Mouse (Mus musculus) A20 (cell line): ENCODE measurements around the gene Bcl2l1.

Experiments used
- DNase-seq: peaks from one replicate; pipeline ENCODE4 v3.0.0-alpha.2; 2011; ENCODE audit warnings: low read depth, low spot score

Bcl2l1 gene

DNA sequence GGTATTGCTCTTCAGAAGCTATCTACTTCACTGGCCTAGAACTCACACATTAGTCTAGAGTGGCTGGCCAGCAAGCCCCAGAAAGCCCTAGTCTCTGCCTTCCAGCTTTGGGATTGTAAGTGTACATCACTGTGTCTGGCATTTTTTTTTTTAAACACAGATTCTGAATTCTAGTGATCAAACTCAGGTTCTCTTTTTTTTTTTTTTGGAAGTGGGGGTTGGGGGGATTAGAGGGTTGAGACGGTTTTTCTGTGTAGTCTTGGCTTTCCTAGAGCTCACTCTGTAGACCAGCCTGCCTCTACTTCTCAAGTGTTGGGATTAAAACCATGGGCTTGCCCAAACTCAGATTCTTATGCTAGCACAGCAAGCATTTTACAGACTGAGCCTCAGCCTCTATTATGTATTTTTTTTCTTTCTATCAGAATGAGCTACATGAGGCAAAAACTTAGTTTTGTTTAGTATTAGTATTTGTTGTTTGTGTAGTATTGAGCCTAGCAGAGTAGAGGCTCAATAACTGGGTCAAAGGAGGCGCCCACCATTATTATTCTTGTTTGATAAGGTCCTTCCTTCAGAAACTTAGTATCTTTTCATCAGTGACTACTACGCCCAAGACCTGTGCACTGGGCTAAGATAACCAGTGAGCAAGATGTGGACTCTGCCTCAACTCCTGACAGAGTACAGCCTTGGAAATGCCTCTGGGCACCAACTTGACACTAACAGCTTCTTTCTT, 6.9 kb downstream of the Bcl2l1 start:
- DNase-seq = peak; percentile 24

DNA sequence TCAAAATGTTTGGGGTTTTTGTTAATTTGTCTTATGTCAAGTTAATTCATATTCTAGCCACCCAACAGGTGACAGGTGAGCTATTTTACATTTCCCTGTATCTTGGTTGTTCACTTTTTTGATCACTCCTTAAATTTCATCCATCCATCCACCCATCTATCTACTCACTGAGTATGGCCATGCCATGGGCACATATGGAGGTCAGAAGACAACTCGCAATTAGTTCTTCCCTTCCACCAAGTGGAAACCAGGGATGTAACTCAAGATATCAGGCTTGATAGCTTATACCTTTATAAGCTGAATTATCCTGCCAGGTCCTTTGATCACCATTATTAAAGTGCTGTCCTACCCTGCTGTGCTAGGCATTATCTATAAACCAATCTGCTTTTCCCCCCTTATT, 7.8 kb downstream of the Bcl2l1 start:
- DNase-seq = peak; percentile 22

DNA sequence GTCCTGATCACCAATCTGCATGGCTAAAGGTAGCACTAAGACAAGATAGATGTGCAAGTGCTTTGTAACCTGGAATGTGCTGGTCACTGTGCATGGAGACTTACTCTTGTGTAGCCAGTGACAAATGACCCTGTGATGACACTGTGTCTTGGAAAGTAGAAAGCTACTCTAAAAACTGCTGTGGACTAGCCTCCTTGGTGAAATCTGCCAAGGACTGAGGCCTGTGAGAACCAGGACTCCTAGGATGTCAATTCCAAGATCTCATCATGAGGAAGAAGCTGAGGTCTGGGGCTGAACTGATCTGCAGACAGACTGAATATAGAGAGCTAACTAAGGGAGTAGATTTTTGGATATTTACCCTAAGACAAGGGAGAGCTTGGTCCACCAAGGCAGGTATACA, 10.0 kb downstream of the Bcl2l1 start:
- DNase-seq = peak; percentile 7

DNA sequence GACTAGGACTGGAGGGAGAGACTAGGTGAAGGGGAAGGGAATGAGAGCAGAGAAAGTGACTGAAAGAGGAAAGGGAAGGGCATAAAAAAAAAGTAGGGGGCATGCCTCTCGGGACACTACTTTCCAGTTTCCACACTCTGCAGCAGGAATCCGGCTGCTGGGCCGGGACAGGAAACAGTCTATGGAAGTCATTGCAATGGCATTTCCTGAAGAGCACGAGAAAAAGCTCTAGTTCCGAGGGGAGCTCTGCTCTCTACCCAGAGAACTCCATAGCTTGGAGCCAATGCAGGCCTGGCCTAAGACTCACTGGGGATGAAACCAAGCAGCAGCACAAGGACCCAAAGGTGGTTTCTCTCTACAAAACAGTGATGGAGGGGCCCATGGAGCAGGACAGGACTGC, 10.5 kb downstream of the Bcl2l1 start:
- peak; percentile 5 for DNase-seq

DNA sequence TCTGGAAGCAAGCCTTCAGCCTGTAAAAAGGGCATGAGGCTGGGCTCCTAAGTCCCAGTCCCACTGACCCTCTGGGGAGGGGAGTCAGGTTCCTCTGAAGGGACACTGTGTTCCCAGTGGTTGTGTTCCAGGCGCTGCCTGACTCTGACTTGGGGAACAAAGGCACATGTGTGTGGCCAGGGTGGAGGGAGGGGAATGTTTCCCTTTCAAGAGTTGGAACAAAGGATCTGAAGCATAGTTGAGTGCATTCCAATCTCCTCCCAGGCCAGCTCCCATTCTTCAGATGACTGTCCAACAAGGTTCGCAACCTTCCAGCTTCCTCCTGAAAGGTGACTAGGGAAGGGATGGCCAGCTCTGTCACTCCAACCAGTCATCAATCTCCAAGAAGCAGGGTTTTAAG, 11.2 kb downstream of the Bcl2l1 start:
- DNase-seq = peak; percentile 6

DNA sequence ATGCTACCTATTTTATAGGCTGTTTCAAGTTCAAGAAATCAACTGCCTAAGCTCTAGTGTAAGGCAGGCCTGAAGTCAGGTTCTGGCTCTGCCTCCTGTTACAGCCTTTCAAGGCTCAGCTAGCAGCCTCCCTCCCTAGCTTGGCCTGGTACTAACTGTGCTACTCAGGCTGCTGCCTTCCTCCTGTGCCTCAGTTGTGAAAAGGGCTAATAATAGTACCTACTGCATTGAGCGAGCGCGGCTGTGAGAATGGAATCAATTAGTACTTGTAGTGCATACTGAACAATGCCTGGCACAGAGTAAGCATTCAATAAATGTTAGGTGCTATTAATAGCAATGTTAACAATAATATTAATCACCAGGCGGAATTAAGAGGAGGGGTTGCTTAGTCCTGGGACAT, 11.6 kb downstream of the Bcl2l1 start:
- peak; percentile 22 for DNase-seq

DNA sequence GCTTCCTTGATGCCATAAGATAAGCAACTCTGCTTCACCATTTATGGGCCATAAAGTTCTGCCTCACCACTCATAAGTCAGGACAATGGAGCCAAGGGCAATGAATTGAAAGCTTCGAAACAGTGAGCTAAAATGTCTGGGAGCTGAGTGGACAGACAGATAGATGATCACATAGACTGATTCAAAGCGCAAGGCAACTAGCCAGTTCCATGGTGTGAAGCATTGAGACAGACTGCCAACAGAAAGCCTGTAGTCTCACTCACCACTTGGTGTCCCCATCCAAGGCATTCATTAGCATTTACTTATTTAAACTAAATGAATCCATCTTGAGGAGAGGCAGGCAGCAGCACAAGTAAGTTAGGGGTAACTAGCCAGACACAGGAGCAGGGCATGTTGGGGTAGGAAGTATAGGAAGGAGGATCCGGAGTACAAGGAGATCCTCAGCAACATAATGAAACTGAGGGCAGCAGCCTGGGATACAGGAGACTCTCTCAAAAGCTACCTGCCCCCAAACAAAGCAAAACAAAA, 12.4 kb downstream of the Bcl2l1 start:
- no peak for DNase-seq

DNA sequence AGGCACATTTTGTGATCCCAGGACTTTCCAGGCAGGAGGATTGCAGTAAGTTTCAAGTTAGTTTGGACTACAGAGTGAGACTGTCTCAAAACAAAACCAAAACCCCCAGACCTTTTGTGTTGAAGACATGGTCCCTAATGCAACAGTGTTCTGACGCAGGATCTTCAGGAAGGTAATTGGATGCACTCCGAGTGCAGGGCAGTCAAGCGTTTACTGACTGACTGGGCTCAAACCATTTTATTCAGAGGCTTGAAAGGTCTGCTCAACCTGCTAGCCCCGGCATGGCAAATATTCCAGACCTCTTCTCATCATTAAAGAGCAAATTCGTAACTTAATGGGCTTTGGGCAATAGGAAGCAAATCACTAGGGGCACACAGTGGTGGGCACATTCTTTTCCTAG, 12.8 kb downstream of the Bcl2l1 start:
- no peak for DNase-seq

DNA sequence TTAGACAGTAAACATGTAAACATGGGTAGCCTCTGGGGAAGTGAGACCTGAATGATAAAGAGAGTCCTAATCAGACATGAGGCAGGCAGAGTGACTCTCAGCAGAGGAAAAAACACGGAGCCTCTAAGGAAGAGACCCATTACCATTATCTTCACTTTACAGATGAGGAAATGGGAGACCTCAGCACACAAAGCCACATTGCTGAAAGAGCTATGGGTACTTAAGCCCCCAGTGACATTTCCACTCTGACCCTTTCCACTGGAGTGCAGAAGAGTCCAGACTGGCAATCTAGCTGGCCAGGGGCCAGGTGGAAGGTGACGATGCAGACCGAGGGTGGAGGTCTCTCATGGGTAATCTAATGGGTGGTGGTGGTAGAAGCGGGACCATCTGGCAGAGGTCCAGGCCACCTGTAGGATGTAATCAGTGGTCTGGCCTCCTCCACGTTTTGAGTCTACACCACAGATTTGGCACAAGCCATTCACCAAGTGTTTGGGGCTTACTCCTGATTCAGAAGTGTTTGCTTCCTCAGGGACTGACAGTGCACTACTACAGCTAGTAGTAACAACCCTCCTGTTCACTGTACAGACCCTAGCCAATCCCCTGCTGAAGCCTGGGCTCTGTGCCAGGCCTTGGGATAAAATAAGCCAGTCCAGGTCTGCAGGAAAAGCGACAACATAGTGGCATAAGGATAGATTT, 13.8 kb downstream of the Bcl2l1 start:
- no peak for DNase-seq

DNA sequence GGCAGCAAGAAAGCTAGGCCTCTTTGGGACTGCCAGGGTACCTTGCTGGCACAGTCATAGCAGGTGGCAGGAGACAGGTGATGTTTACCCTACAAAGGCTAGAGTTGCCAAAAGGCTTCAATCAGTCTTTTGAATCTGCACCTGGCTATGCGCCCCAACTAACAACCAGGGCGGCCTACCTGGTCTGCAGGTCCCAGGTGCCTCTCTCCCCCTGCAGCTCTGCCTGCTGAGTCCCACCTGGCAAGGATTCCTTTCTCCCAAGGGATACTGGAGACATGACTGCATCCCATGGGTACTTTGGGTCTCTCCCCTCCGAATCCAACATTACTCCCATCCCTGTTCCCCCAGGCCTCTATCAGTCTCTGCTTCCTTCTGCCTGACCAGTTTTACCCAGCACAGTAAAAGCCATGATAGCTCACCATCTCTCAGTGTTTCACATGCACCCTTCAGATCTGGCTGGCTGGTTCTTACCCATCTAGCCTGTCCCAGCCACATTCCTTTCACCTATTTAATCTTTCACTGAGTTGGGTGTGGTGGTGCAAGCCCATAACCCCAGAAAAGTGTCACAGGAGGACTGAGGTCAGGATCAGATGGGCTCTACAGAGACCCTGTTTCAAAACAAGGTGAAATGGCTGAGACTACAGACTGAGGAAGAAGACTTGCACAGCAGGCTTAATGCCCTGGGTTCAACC, 14.7 kb downstream of the Bcl2l1 start:
- DNase-seq = no peak

DNA sequence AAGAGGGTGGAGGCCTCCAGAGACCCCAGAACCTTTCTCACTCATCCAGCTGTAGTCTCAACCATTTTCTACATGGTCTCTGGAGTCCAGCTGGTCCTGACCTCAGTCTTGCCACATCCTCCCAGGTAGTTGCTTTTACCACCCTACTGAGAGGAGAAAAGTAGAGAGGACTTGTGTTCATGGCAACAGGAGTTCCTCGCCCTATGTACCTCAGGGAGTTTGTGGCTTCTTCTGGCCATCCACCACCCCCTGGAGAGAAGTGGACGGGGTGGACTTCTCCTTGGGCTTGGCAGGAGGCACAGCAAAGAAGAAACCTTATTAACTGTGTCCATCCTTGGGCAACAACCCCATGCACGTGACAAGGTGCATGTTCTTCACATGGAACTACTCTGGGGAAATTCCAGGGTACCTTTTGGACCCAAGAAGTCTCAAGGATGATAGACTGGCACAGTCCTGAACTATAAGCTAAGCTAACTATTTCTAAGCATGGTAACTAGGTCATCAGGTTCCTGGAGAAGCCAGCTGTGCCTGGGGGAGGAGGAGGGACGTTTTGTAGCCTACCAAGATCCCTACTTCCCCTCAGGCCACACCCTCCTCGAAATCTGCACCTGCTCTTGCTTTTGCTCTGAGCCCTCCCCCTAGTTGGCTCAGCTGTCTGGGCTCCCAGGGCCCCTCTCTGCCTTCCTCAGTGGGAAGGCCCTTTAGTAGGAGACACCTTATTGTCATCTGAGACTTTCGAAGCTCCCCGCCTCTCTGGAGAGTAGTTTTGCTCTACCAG, 15.5 kb downstream of the Bcl2l1 start:
- DNase-seq = peak; percentile 77

DNA sequence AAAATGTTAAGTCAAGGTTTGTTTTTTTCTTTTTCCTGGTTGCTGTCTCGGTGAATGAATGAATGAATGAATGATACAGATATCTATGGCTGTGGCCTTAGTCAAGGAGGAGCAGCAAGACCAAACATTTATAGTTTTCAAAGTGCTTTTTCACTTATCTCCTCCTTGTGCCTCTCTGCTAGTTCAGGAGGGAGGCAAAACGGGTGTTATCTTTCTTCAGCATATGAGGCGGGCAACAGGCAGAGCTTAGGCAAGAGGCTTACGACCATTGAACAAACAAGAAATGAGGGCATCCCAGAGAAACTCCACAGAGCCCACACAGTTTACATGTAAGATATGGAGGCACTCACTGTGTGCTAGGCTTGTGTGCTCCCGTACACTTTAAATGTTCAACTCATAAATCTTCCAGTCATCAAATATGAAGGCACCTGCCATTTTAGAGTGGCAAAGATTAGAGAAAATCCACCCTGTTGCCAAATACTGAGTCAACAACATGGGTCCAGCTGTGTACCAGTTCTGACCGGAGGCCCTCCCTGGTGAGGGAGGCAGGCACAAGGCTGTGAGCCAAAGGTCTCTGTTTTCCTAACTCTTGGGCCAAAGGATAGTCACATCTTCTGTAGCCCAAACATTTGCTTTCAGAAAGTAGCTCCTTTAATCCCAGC, 17.2 kb downstream of the Bcl2l1 start:
- DNase-seq = no peak

DNA sequence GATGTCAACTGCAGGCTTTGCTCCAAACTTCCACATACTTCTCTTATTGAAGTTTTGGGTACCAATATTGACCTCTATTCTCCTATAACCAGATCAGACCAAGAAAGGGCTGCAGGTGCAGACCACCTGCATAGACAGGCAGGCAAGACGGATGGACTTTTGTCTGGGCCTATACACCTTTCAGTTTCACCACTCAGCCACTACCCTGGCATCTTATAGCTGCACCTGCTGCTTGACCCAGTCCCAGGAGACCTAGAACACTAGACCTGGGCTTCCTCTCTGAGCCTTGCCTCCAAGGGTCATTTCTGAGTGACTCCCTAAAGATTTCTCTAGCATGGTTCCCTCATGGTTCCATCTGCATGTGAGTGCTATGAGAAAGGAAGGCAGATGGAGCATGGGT, 18.3 kb downstream of the Bcl2l1 start:
- DNase-seq = peak; percentile 65

DNA sequence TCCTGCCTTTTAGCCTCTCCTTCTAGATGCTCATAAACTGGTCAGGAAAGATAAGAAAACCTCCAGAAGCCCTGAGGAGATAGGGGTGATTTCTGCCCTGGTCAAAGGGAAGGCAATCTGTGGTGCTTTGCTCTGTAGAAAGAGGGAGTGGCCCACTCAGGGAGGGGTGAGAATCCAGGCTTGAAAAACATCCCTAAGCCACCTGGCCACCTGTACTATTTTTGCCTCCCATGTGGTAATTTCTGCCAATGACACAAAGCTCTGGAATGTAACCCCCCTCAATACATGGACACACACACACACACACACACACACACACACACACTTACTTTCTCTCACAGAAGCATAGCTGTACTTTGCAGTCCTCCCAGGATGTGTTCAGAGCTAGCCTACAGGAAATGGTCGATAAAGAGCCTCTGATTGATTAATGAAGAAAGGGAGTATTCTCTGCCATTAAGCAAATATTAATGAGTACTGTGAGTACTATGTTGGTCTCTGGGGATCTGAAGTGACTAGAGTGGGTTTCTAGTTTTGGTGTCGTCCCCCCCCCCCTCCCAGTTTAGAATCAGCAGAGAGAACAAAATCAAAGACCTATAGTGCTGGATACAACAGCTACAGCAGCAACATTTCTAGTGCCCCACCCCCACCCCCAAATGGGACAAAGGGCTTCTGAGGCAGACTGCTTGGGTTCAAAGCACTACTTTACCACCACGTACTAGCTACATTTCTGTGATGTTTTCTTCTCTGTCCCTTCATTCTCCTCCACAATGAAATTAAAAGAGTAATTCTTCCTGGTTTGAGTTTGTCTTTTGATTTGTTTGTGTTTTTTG, 20.0 kb downstream of the Bcl2l1 start:
- DNase-seq = no peak

DNA sequence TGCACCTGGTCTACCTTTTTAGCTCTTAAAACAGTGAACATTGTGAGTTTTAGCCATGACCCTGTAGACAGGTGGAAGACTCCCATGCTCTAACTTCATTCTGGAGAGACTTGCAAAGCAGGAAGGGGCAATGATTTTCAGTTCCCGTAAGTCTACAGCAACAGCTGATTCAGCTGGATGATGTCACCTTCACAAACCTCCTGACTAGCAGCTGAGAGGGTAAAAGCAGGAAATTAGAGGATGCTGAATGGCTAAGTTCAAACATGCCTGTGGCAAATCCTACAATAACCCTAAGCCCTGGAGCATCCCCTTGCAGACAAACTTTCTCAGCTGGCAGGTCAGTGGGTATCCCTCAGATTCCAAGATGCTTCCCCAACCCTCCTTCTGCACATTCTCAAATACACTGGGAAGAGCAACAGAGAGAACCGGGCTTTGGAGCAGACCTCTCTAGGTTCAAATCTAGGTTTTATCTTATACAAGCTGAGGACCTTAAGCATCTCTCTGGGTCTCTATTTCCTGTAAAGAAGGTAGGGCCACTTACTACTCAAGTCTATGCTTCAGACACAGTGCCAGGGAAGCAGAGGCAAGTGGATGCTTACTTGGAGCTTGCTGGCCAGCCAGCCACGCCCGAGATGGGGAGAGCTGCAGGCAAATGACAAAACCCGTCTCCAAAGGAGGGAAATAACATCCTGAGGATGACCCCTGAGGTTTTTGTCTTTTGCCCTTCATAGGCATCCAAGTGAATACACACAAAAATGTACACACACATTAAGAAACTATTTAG, 21.2 kb downstream of the Bcl2l1 start:
- no peak for DNase-seq

DNA sequence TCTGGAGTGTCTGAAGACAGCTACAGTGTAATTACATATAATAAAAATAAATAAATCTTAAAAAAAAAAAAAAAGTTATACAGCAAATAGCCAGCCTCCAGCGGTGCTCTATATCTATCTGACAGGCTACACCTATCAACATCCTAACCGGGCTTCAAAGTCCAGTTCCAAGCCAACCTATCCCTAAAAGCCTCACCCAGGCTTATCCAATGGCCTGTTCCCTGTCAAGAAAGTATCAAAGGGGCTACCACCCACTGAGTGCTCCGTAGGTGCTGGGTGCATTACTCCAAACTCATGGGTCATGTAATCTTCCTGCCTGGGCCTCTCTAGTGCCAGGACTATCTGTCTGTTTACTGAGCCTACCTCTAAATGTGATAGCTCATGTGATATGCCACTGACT, 23.4 kb downstream of the Bcl2l1 start:
- no peak for DNase-seq

DNA sequence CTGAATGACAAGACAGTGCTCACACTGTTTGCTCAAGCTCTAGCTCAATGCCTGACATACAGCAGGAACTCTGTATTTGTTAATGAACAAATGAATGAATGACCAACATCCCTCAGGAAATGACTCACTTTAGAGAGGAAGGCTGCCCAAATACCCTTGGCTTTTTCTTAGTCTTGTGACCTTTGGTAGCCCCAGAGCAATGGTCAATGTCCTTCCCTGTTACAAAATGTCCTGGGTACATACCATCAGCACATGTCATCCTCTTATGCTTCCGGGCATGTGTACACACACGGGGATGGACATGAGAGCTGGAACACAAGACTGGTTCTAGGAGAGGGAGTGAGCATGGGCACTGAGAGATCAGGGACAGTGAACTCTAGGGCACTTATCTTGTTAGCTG, 25.5 kb downstream of the Bcl2l1 start:
- DNase-seq = no peak

DNA sequence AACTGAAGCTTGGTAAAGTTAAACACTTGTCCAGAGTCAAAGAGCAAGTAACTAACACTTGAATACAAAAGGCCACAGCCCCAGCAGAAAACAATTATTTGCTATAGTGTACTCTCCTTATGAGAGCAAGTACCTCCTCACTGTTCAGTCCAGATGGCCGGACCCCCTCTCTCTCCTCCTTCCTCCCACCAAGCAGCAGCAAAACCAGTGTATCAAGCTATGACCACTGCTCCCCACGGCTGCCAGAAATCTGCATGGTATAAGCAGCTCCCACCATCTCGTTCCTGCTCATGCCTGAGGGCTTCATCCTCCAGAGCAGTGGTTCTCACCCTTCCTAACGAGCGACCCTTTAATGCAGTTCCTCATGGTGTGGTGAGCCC, 26.4 kb downstream of the Bcl2l1 start:
- no peak for DNase-seq

DNA sequence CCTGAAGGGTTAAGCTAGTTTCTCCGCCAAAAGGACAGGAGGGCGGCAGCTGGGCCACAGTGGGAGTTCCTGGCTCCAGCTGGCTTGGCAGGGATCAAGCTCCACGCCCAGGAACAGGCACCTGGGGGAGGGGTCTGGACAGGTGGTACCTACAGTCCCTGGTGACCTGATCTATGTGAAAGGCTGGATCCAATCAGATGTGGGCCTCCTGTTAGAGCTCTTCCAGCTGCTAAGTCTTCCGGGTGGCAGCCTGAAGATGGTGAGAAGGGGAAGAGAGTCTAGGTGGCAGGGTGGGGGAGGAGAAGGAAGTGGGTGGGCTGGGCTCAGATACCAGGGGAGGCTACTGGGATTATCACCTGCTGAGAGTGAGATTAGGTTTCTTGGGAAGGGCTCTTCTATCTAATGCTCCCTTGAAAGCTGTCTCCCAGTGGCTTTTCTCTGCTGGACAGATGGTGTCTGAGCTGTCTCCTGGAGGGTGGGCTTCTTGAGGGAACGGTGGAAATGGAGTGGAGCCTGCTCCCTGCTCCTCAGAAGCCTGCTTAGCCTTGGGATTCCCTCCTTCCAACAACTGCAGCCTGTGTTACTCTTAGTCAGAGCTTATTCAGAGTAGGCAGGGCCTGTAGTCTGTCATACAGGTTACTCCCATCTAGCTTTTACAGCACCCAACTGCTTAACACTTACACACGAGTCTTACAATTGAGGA, 27.0 kb downstream of the Bcl2l1 start:
- no peak for DNase-seq
